Mouse (Mus musculus) embryo, embryonic 10.5 days (tissue): ENCODE measurements around the gene Chd3.
"Not testable (repeated sequence)": the region's sequence is repeated elsewhere in the genome, so short reads cannot be mapped to it uniquely, and the experiment has no call there.

Experiments
- DNase-seq: peaks from one replicate; pipeline ENCODE4 v3.0.0-alpha.2; 2015; ENCODE audit warnings: low spot score

Gene Chd3

DNA sequence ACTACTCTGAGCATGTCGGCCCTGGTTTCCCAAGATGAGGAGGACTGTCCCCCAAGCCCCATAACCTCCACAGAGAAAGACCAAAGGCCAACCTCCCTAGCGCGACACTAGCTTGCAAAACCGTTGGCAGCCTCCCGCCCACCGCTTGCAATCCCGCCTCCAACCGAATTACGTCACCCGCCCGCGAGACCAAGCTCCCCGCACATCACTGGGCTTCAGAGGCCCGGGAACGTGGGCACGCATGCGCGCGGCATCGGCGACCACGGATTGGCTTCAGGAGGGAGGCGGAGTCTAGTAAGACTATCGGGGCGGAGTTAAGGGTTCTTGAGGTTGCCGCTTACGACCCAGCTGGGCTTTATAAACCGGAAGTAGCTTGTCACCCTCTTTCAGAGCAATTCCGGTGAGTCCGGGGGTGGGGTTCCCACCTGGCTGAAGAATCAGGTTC, 45.5 kb downstream of the Chd3 start, which contains the start of the genes Cntrob and Trappc1:
Gene Cntrob (minus strand): TSS at position 109 of the 445 bp plus-strand sequence.
Gene Trappc1 (plus strand): TSS at position 314 of the 445 bp plus-strand sequence.
- DNase-seq, result peak; percentile 100

DNA sequence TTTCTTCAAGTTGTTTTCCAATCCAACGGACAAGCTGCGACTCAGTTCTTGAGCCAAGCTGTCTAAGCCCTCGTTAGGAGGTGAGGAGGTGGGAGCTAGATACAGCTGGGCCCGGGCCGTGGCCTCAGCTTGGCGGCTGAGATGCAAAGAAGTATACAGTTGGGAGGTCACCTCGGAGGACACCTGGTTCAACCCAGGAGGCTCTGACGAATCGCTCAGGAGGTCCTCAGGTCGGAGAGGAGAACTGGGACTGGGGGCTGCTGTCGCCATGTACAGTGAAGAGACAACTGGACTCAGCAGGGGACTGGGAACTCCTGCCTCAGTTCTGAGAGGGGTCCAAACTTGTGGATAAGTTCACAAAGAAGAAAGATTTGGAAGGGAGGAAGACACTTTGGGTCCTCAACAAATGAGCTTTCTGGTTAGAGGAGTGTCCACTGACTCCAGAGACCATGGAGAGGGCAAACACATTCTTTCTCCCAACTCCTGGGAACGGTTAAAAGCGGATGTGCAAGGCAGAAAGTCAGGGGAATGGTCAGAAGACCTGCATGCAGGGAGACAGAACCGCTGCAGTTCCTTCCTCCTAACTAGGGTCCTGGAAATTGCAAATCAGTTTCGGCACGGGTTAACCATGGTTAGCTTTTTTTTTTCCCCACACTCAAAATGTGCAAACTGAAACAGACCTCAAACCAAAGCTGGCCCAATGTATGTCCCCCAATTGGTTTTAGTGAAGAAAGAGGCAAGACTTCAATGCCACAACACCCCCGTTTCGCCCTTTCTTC, 46.3 kb downstream of the Chd3 start:
- DNase-seq, result peak; percentile 41

DNA sequence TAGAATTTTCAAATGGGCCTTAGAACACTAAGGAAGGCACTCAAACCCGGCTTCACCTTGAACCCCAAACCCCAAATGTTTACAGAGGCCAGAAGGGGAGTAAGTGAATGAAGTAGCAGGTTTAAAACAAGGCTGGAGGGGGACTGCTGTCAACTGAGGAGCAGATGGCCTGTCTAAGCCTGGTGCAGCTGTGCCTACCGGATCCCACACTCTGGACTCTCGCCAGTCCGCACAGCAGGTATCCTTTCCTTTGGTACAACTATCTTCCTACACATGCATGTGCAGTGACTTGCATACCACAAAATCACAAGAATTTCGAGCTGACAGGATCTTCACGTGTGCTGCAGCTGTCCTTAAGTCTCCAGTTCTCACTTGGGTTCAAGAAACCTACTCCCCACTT, 47.2 kb downstream of the Chd3 start:
- no peak for DNase-seq

DNA sequence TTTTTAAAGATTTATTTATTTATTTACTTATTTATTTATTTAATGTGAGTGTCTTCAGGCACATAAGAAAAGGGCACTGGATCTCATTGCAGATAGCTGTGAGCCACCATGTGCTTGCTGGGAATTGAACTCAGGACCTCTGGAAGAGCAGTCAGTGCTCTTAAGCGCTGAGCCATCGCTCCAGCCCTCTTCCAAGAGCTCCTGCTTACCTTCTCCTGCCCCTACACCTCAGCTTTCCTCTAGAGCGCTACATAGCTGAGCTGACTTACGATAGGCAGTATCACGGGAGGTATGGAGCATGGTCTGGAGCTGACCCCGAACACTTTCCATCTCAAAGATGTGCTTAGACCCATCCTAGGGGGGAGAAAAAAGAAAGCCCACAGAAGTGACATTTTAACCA, 47.6 kb downstream of the Chd3 start:
- no peak for DNase-seq

DNA sequence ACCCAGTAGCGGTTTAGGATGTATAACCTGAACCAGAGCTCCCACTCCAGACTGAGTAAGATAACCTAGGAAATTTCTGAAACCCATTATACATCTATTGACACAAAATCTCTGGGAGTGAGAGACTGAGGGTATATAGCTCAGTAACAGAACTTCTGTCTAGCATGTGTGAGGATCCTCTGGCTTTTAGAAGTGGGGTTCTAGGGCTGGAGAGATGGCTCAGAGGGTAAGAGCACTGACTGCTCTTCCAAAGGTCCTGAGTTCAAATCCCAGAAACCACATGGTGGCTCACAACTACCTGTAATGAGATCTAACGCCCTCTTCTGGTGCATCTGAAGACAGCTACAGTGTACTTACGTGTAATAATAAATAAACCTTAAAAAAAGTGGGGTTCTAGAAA, 51.2 kb downstream of the Chd3 start:
- DNase-seq, result not testable (repeated sequence)

DNA sequence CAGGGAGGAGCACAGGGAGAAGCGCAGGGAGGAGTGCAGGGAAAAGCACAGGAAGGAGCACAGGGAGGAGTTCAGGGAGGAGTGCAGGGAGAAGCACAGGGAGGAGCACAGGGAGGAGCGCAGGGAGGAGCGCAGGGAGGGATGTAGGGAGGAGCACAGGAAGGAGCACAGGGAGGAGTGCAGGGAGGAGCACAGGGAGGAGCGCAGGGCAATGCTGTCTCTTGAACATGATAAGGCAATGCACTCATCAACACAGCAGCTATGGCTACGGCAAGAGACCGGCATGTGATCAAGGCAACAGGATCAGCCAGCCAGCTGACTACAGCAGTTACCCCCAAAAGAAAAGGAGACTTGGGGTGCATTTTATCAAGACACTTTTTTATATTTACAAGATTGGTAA, 52.8 kb downstream of the Chd3 start:
- no peak for DNase-seq

DNA sequence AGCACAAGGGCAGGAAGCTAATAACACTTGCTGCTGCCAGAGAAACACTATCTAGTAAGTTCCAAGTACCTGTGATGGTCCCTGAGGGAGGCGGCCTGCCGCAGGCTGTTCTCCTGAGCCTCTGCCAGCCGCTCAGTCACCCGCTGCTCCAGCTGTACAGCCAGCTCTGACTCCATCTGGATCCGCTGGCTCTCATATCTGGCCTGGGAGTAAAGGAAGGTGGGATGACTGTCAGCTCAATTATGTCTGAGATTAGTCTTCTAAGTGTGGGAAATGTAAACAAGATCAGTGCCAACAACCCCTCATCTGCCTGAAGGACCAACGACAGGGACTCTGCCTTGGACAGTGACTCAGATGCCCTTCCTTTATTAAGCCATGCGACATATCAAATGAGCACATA, 57.9 kb downstream of the Chd3 start:
- no peak for DNase-seq

DNA sequence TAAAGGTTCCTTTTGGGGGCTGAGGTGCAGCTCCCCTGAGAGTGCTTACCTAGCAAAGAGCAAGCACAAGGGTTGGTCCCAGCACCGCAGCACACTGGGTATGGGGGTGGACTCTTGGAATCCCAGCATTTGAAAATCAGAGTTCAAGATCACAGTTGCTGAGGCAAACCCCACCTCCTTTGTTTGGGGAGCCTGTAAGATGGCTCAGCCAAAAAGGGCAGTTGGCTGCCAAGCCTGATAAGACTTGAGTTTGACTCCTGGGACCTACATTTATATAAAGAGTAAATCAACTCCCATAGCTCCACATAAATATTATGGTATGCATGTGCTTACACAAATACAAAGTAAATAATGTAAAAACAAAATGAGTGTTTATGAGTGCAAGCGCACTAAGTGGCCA, 63.2 kb downstream of the Chd3 start:
- no peak for DNase-seq

DNA sequence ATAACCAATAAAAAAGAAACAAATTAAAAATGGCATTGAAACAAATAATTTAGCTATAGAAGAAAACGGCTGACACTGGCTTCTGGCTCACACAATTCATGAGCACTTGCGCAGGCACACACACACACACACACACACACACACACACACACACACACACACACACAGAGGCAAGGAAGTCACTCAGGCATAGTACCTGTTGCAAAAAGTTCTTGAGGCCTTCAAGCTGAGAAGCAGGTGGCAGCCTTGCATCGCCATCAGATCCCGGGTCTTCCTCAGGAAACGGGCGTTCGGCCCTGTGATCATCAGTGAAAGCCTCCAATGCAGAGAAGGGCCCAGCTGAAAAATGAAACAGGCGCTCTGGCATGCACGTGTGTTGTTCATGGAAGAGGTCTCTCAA, 63.9 kb downstream of the Chd3 start:
- no peak for DNase-seq

DNA sequence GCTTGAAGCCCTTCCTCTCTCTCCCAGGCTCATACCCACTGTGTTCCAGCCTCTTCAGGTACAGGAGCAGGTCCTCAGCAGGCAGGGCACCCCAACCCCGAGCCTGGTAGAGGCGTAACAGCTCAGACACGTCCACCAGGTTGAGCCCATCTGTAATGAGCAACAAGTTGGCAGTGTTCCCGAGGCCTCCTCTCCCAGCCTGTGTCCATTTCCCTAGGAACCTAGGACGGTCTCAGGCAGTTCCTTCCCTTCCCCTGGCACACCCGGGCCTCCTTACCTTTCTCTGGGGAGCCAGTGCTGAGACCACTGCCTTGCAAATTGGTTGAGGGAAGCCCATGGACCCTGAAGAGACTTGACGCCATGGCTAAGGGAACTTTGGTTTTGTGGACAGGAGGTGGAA, 66.4 kb downstream of the Chd3 start:
- no peak for DNase-seq

DNA sequence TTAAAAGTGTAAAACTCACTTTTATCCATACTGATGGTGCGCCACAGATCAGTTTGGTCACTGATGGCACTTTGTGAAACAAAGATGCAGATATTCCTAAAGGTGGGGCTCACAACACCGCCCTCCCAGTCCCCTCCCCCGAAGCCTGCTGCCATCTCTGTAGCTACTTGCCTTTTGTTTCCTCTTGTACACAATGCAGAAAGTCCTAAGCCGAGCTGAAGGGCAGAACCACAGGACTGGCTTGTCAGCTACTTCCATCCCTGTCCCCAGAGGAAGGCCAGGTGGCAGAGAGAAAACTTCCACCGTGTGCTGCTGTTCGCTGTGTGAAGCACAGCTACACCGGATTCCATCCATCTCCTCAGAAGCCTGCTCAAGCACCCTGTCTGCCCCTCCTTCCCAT, 71.0 kb downstream of the Chd3 start:
- no peak for DNase-seq

DNA sequence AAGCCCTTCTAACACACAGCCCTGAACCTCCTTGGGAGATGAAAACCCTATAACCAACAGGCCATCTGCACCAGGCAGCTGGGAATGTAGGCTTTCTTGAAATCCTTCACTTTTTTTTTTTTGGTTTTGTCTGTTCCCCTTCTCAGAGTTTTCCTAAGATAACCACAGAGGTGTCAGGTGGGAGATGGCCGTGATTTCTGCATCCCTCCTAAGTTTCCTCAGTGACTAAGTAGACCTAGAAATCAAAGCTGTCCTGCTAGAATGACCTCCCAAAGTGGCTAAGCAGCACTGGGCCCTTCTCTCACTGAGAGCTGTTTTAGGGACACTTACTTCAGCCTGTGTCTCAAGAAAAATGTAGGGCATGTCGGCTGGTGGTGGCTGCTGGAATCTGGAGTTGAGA, 71.4 kb downstream of the Chd3 start:
- no peak for DNase-seq

DNA sequence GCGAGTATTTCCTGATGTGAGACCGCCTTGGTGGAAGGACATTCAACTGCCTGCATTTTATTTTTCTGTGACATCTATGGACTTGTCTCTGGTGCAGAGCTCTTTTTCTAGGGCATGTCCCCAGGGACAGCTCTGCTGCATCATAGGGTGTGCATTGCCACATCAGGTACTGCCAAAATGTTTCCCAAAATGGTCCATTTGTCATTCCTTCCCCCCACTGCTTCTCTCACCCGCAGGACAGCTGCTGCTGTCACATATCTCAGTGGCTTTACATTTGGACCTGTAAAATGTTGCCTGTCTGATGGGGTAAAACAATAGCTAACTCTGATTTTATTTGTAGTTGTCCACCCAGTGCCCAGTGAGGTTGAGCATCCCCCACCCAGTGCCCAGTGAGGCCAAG, 73.9 kb downstream of the Chd3 start:
- DNase-seq, result no peak
